Mouse (Mus musculus) testis, postnatal 10 days (tissue): ENCODE measurements around the gene Matn1.

Experiments used
- DNase-seq: peaks from one replicate; pipeline ENCODE4 v3.0.0; 2021; ENCODE audit warnings: low spot score

Gene Matn1

GRCm38 (mm10) chr4:130984416-130985182 is 40.4 kb downstream of the Matn1 start:
- no peak for DNase-seq

GRCm38 (mm10) chr4:130987046-130987445 is 42.9 kb downstream of the Matn1 start:
- no peak for DNase-seq

- DNase-seq, result no peak
Observed at GRCm38 (mm10) chr4:130988219-130988839, 44.1 kb downstream of the Matn1 start.

- DNase-seq, result no peak
Observed at GRCm38 (mm10) chr4:130989146-130989545, 45.0 kb downstream of the Matn1 start.

DNA sequence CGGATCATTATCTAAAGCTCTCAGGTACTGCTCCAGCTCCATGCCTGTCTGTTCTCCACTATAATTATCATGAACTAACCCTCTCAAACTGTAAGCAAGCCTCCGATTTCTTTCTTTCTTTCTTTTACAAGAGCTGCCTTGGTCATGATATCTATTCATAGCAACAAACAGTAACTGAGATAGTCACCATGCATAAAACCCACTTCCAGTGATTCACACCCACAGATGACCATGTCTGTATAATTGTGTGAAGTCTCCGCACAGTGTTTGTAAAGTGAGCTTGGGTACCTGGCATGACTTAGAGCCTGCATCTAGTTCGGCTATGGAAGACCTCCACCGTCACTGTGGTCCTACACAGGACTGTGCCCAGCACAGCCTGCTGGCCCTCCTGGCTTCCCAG is 46.8 kb downstream of the Matn1 start:
- DNase-seq, result no peak

DNA sequence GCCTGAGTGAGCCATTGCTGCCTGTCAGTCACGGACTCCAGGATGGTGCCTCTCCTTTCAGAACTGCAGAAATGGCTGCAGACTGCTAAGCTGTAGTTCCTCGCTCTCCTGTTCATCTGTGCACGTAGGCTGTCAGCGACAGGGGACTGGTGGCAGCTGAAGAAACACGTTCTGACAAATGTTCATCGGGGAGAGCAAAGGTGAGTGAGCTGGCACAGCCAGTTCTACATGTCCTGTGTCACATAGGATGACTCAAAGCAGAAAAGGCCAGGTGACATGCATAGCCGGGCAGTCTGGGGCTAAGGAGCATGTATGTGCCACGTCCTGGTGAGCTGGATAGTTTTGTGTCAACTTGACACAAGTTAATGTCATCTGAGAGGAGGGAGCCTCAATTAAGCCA is 50.4 kb downstream of the Matn1 start:
- DNase-seq, result no peak

DNA sequence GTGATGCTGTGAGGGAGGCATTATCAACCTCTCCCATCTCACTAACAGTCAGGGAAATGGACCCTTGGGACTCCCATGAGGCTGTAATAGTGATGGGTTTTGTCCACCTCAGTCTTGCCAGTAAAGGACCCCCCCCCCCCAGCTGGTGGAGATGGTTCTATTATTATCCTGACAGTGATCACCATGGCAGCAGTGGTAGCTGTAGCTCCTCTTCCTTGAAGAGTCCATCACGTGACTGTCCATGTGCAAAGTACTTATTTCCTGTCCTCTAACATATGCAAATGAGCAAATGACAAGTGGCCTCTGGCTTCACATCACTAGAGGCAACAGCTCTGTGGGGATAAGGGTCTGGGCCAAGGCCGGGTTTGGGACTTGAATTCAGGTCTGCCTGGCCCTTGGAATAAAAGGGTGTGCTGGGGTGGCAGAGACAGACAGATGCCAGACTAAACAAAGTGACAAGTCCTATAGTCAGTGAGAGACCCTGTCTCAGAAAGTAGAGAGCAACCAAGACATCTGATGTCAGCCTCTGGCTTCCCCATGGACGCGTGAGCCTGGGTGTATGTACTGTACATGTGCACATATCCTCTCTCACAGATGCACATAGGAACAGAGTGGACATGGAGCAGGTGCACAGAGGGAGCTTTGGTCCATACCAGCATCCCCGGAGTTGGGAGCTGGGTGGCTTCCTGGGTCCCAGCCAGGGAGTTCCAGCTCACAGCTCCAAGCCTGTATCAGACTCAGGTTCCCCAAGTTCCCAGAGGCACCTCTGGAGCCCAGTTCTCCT is 55.8 kb downstream of the Matn1 start:
- no peak for DNase-seq

GRCm38 (mm10) chr4:131000614-131001178 is 56.5 kb downstream of the Matn1 start:
- DNase-seq, result no peak
